Mouse (Mus musculus) kidney, postnatal 0 days (tissue): ENCODE data around the gene C77080. TPM values are rescaled to one million over a fixed set of nuclear protein-coding genes. Genes with fewer than 3 reads are reported as not detected.
A peak's percentile ranks its signal among the peaks of the same experiment; 100 is the strongest.

Experiments
- ATAC-seq: fragments of 200-750 bp; cut with Nextera tagmentation; replicated peaks from 2 replicates; pipeline ENCODE4 v1.8.0; 2017; ENCODE audit warnings: low read depth, moderate number of reproducible peaks, moderate TSS enrichment, moderate library complexity; ENCODE audit not compliant: low FRiP score
- DNase-seq: peaks from one replicate; pipeline ENCODE4 v3.0.0-alpha.2; 2016; ENCODE audit warnings: low spot score
- H3K27ac ChIP-seq: fragments of 300-500 bp; sonication (generic); 2 replicates; pipeline ENCODE4 v1.5.1; 2014; ENCODE audit warnings: mild to moderate bottlenecking
- H3K27me3 ChIP-seq: fragments of 300-500 bp; sonication (generic); 2 replicates; pipeline ENCODE4 v1.6.1; 2014; ENCODE audit warnings: low read length, mixed read lengths; ENCODE audit not compliant: insufficient read depth
- H3K36me3 ChIP-seq: fragments of 300-500 bp; sonication (generic); 2 replicates; pipeline ENCODE4 v1.6.1; 2014; ENCODE audit warnings: low read length, mixed read lengths; ENCODE audit not compliant: insufficient read depth
- H3K4me1 ChIP-seq: fragments of 300-500 bp; sonication (generic); replicated peaks from 2 replicates; pipeline ENCODE4 v1.6.1; 2014; ENCODE audit warnings: antibody characterized with exemption, low read length, mixed read lengths; ENCODE audit not compliant: insufficient read depth
- H3K4me2 ChIP-seq: fragments of 300-500 bp; sonication (generic); 2 replicates; pipeline ENCODE4 v1.6.1; 2014; ENCODE audit warnings: mild to moderate bottlenecking, low read length, moderate library complexity, mixed read lengths
- H3K4me3 ChIP-seq: fragments of 300-500 bp; sonication (generic); replicated peaks from 2 replicates; pipeline ENCODE4 v1.5.1; 2014; ENCODE audit warnings: low read depth, low read length
- H3K9ac ChIP-seq: fragments of 300-500 bp; sonication (generic); 2 replicates; pipeline ENCODE4 v1.6.1; 2014; ENCODE audit warnings: low read depth, low read length
- H3K9me3 ChIP-seq: fragments of 300-500 bp; sonication (generic); replicated peaks from 2 replicates; pipeline ENCODE4 v1.6.1; 2016; ENCODE audit warnings: low read length, inconsistent platforms, mixed read lengths
- CTCF ChIP-seq: IDR thresholded peaks from 2 replicates; pipeline ENCODE4 v1.5.1; 2016; ENCODE audit warnings: antibody characterized with exemption, low read depth, mild to moderate bottlenecking, moderate library complexity
- WGBS: fragments of 180-500 bp; shearing (Covaris S2); extraction: QIAGEN DNeasy Blood & Tissue Kit; methylation state at CpG from one replicate; pipeline ENCODE4 v1.1.7; 2014; 5-methylcytosine and 5-hydroxymethylcytosine counted together
- polyA plus RNA-seq: library from polyadenylated mRNA; unstranded; fragments of >200 nt; fragmentation: Nextera tagmentation; extraction: Ambion mirVana; gene quantifications from 2 replicates; pipeline ENCODE4 v1.2.1, GENCODE M21; 2015

The C77080 gene
- polyA plus RNA-seq, 1 experiment from 2014 or later: 11.3 TPM

DNA sequence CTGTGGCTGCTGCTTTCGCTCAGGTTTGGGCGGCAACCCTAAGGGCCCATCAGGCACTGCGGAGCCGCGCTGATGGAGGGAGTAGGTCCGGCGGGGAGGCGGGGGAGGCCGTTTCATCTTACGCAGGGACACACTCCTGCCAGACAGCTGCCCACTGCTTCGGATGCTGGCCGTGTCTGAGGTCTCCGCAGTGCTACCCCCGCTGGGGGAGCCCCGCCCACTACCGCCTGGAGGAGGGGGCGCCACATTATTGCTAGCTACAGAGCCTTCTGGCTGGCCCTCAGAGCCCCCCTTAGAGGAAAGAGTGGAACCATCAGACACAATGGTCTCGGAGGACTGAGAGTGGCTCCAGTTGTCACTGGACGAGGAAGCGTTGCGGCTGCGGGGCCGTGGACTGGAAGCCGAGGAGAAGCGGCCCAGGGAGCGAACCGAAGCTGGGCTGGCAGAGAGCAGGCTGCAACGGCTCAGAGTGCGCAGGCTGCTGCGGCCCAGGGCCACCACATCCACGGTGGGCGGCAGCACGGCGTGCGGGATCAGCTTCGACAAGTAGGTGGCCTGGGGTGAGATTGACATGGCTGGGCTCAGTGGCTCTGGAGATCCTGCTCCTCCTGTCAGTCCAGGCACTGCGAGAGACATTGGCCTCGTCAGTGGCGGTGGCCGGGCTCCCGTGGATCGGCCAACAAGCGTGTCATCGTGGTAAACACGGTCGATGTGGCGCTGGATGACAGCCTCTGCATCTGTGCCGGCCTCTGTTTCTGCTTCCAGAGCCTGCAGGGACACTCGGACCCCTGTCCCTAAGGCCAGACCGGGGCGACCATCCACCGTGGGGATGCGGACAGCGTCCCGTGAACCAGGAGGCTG lies 37.6 kb downstream of the C77080 start:
- H3K4me3 ChIP-seq: no peak overlapping the region
- no peak overlapping the region for H3K9ac ChIP-seq
- no peaks in the 10 kb centered on the region for H3K9me3 ChIP-seq
- 45% methylated on average over 55 of the region's 55 CpGs for WGBS
- H3K27me3 ChIP-seq: no peaks in the 10 kb centered on the region
- peaks cover 40% of the 10 kb centered on the region for H3K36me3 ChIP-seq
- DNase-seq: peak; percentile 69
- no peak for TF ChIP-seq CTCF
- H3K27ac ChIP-seq: no peak overlapping the region
- peak overlapping the region; percentile 46 for H3K4me2 ChIP-seq
- no peak for ATAC-seq
- H3K4me1 ChIP-seq: peaks cover 18% of the 10 kb centered on the region

DNA sequence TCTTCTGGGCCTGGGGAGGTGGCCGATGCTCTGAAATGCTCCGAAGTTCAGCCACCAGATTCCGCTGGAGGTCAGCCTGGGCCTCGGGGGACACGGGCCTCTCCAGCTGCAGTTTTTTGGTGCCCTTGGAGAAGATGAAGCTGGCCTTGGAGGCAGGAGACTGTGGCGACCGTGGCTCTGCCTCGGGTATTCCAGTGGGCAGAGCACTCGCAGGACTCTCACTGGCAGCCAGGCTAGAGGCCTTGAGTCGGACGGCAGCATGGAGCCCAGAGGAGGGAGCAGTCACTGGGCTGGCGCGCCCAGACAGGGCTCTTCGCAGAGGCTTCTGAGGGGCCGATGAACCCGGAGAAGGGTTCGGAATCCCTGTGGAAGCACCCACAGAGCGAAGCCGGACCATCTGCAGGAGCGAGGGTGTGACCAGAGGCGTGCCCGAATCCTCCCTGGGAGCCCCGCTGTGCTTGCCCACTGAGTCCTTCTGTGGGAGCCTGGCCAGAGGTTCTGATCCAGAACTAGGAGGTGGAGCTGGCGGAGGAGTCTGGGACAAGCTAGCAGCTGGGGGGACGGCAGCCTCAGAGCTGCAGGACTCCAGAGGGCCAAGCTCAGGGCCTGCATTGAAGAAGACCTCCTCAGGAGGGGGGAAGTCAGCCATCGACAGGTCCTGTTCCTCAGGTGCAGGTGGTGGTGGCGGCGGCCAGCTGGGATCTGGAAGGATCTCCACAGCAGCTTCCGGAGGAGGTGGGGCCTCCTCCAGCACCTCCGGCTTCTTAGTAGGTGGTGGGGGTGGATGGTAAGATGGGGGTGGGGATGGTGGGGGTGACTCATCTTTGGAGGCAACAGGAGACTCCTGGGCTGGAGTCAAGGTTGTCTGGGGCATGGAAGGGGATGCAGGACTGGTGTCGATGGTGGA lies 38.9 kb downstream of the C77080 start:
- no peak overlapping the region for H3K4me2 ChIP-seq
- TF ChIP-seq CTCF: no peak
- H3K9me3 ChIP-seq: no peaks in the 10 kb centered on the region
- 82% methylated on average over 31 of the region's 31 CpGs for WGBS
- H3K9ac ChIP-seq: no peak overlapping the region
- H3K36me3 ChIP-seq: peaks cover 52% of the 10 kb centered on the region
- ATAC-seq (no peak), DNase-seq (no peak)
- peaks cover 12% of the 10 kb centered on the region for H3K4me1 ChIP-seq
- H3K4me3 ChIP-seq: no peak overlapping the region
- H3K27ac ChIP-seq: no peak overlapping the region
- H3K27me3 ChIP-seq: no peaks in the 10 kb centered on the region

DNA sequence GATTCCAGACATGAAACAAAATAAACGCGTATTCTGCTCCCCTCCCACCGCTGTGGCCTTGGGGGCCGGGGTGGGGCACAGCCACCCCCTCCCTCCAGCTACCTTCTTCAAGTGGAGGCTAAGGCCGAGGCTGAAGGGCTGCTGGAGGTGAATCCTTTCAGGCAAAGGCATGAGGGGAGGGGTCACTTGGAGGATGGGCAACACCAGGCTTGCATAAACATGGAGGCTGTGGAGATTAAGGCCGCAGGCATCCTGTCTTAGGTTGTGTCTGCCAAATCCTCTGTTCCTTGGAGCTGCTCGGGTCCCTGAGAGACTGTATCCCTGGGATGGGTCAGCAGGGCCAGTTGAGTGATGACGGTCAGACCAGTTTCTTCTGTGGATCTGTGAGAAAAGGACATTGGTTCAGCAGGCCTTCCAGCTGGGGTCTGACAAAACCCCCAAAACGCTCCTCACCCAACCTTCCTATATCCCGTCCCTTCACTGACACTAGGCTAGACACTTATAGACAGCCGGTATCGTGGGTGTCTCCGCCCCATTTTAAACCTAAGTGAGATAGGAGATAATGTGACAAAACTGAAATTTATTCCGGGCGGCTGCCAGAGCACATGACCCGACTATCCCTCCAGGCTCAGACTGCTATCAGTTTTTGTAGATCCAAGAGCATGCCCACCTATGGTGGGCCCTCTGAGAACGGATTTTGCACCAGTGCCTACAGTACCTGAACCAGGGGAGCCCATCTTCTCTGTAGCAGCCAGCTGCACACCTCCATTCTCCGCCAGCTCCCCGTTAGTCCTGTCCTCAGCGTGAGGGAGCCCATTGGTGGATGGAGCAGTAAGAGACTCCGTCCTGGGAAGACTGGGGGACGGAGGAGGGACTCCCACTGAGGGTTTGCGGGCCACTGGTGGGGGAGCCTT lies 39.9 kb downstream of the C77080 start:
- no peak overlapping the region for H3K4me3 ChIP-seq
- H3K27me3 ChIP-seq: no peaks in the 10 kb centered on the region
- H3K9ac ChIP-seq: no peak overlapping the region
- no peak overlapping the region for H3K27ac ChIP-seq
- H3K9me3 ChIP-seq: no peaks in the 10 kb centered on the region
- peaks cover 56% of the 10 kb centered on the region for H3K36me3 ChIP-seq
- 81% methylated on average over 23 of the region's 23 CpGs for WGBS
- no peak overlapping the region for H3K4me2 ChIP-seq
- no peak for ATAC-seq
- peaks cover 5% of the 10 kb centered on the region for H3K4me1 ChIP-seq
- DNase-seq: no peak
- TF ChIP-seq CTCF: no peak

DNA sequence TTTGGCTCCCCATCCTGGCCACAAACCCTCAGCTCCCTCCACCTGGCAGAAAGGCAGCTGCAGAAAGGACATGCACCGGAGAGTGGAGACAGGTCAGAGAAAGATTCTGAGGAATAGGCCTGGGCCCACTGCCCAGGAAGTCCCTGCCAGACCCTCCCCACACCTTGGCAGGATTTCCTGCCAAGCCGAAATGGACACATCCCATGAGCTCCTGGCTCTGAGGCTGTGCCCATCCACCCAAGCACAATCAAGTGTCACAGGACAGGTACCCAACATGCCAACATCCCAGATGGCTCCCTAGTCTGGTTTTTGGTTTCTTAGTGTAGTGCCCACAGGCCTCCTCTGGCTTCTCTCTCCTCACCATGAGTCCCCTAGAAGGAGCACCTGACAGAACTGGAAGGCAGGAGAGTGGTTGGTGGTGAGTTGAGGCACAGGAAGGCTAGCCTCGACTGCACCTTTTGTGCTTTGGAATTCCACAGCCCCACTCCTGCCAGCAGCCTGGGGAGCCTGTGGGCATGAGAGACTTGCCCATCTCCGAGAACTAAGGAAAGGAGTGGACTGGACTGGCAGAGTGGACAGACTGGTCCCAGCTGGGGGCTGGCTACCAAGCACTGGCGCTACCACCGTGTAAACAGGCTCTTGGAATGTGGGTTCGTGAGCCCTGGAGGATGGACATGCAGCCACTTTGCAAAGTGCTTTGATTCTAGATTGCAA lies 40.7 kb downstream of the C77080 start:
- WGBS: 67% methylated on average over 7 of the region's 7 CpGs

DNA sequence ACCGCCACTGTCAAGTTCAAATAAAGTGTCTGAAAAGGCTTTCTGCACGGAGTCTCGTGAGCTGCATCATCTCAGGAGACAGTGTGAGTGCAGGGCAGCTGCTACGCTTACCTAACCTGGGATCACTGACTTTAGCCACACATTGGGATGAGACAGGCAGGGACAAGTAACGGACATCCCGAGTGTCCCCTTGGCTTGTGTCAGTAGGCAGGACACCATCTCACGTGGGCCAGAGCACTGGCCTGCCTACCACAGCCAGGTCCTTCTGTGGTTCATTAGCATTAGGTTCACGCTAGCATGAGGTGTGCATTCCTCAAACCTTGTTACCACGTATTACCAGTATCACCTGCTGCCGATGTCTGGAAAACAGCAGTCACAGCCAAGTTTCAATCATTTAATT lies 42.0 kb downstream of the C77080 start:
- no peaks in the 10 kb centered on the region for H3K27me3 ChIP-seq
- no peaks in the 10 kb centered on the region; the same call in 1 of the 2 replicates for H3K4me1 ChIP-seq
- peaks cover 67% of the 10 kb centered on the region for H3K36me3 ChIP-seq
- no peaks in the 10 kb centered on the region for H3K9me3 ChIP-seq
- no peak overlapping the region for H3K4me2 ChIP-seq
- ATAC-seq (no peak), DNase-seq (no peak)
- no peak overlapping the region for H3K27ac ChIP-seq
- no peak for TF ChIP-seq CTCF
- WGBS: 90% methylated on average over 10 of the region's 10 CpGs
- no peak overlapping the region for H3K9ac ChIP-seq
- H3K4me3 ChIP-seq: no peak overlapping the region

More for the DNA sequence above, 40.7 kb downstream of the C77080 start:
- H3K9ac ChIP-seq: no peak overlapping the region
- H3K27me3 ChIP-seq: no peaks in the 10 kb centered on the region
- H3K9me3 ChIP-seq: no peaks in the 10 kb centered on the region
- ATAC-seq (no peak), DNase-seq (no peak)
- H3K4me1 ChIP-seq: no peaks in the 10 kb centered on the region; the same call in 1 of the 2 replicates
- no peak overlapping the region for H3K4me3 ChIP-seq
- peaks cover 59% of the 10 kb centered on the region for H3K36me3 ChIP-seq
- no peak for TF ChIP-seq CTCF
- no peak overlapping the region for H3K27ac ChIP-seq
- no peak overlapping the region for H3K4me2 ChIP-seq
